Mouse (Mus musculus) kidney, embryonic 14.5 days (tissue): ENCODE measurements around the gene Angptl4. TPM values are rescaled to one million over a fixed set of nuclear protein-coding genes. Genes with fewer than 3 reads are reported as not detected.

ENCODE experiments used
- ATAC-seq: fragments of 200-750 bp; cut with Nextera tagmentation; 2 replicates; pipeline ENCODE4 v1.8.0; 2017; ENCODE audit warnings: moderate number of reproducible peaks, mild to moderate bottlenecking, moderate TSS enrichment, moderate library complexity; ENCODE audit not compliant: low FRiP score, low TSS enrichment
- H3K27ac ChIP-seq: fragments of 300-500 bp; sonication (generic); 2 replicates; pipeline ENCODE4 v1.5.1; 2014; ENCODE audit warnings: low read depth, mild to moderate bottlenecking, low read length, moderate library complexity, mixed read lengths
- H3K27me3 ChIP-seq: fragments of 300-500 bp; sonication (generic); 2 replicates; pipeline ENCODE4 v1.6.1; 2014; ENCODE audit warnings: mild to moderate bottlenecking, low read length; ENCODE audit not compliant: control insufficient read depth, insufficient read depth
- H3K36me3 ChIP-seq: fragments of 300-500 bp; sonication (generic); 2 replicates; pipeline ENCODE4 v1.6.1; 2014; ENCODE audit warnings: low read length, mixed read lengths; ENCODE audit not compliant: control insufficient read depth, insufficient read depth
- H3K4me1 ChIP-seq: fragments of 300-500 bp; sonication (generic); 2 replicates; pipeline ENCODE4 v1.6.1; 2014; ENCODE audit warnings: low read length, mixed read lengths; ENCODE audit not compliant: control insufficient read depth, insufficient read depth
- H3K4me2 ChIP-seq: fragments of 300-500 bp; sonication (generic); replicated peaks from 2 replicates; pipeline ENCODE4 v1.6.1; 2014; ENCODE audit warnings: low read depth, mild to moderate bottlenecking, low read length
- H3K4me3 ChIP-seq: fragments of 300-500 bp; sonication (generic); 2 replicates; pipeline ENCODE4 v1.5.1; 2014; ENCODE audit warnings: mild to moderate bottlenecking, low read length
- H3K9ac ChIP-seq: fragments of 300-500 bp; sonication (generic); 2 replicates; pipeline ENCODE4 v1.6.1; 2014; ENCODE audit warnings: low read depth, mild to moderate bottlenecking, low read length, moderate library complexity
- H3K9me3 ChIP-seq: fragments of 300-500 bp; sonication (generic); 2 replicates; pipeline ENCODE4 v1.6.1; 2016; ENCODE audit warnings: low read length; ENCODE audit not compliant: control insufficient read depth
- WGBS: fragments of 180-500 bp; shearing (Covaris S2); extraction: QIAGEN DNeasy Blood & Tissue Kit; methylation state at CpG from one replicate; pipeline ENCODE4 v1.1.7; 2014; 5-methylcytosine and 5-hydroxymethylcytosine counted together
- polyA plus RNA-seq: library from polyadenylated mRNA; unstranded; fragments of >200 nt; fragmentation: Nextera tagmentation; extraction: Ambion mirVana; gene quantifications from 2 replicates; pipeline ENCODE4 v1.2.1, GENCODE M21; 2014

The Angptl4 gene
- polyA plus RNA-seq, 1 experiment from 2014 or later = 18.4 TPM

GRCm38 (mm10) chr17:33822436-33822959 lies 40.9 kb upstream of the Angptl4 start:
- H3K36me3 ChIP-seq = peaks cover 52% of the 10 kb centered on the region
- 82% methylated on average over 1 of the region's 1 CpGs for WGBS
- no peak for ATAC-seq
- no peak overlapping the region for H3K9ac ChIP-seq
- H3K4me1 ChIP-seq = peaks cover 33% of the 10 kb centered on the region
- H3K4me2 ChIP-seq = 0 out of 2 replicates have a peak overlapping the region, but pooled peaks have one; percentile 96
- no peak overlapping the region; the same call in 1 of the 2 replicates for H3K4me3 ChIP-seq
- no peaks in the 10 kb centered on the region for H3K27me3 ChIP-seq
- H3K9me3 ChIP-seq = no peaks in the 10 kb centered on the region
- H3K27ac ChIP-seq = no peak overlapping the region

DNA sequence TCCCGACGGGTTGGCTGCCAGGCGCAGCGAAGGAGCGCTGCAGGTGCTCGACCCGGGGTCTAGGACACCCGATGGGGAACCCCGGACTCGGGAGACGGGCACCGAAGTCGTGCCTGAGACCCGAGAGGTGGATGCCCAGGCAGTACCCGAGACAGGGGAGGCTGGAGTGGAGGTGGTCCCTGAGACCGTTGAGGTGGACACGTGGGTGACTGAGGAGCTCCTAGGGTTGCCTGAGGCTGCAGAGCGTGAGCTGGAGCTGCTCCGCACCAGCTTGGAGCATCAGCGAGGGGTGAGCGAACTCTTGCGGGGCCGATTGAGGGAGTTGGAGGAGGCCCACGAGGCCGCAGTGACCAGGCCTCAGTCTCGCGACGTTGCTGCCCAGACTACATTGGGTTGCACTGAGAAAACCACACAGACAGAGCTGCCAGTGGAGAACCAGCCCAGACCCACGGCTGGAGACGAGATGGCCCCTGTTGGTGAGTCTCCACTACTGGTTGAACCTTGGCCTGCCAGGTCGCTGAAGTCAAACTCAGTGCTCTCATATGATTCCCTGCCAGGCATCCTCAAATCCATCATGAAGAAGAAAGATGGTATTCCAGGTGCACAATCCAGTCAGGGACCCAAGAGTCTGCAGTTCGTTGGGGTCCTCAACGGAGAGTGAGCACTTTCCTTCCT lies 36.5 kb upstream of the Angptl4 start:
- peak; percentile 47 for ATAC-seq
- Histone ChIP-seq H3K9me3 (no peaks in the 10 kb centered on the region), H3K36me3 (peaks cover 45% of the 10 kb centered on the region), H3K4me2 (peak overlapping the region; percentile 80), H3K4me3 (peak overlapping the region; percentile 58), H3K27ac (peak overlapping the region; percentile 89), H3K27me3 (no peaks in the 10 kb centered on the region), H3K4me1 (peaks cover 31% of the 10 kb centered on the region), H3K9ac (peak overlapping the region; percentile 82)
- WGBS = 11% methylated on average over 33 of the region's 33 CpGs

DNA sequence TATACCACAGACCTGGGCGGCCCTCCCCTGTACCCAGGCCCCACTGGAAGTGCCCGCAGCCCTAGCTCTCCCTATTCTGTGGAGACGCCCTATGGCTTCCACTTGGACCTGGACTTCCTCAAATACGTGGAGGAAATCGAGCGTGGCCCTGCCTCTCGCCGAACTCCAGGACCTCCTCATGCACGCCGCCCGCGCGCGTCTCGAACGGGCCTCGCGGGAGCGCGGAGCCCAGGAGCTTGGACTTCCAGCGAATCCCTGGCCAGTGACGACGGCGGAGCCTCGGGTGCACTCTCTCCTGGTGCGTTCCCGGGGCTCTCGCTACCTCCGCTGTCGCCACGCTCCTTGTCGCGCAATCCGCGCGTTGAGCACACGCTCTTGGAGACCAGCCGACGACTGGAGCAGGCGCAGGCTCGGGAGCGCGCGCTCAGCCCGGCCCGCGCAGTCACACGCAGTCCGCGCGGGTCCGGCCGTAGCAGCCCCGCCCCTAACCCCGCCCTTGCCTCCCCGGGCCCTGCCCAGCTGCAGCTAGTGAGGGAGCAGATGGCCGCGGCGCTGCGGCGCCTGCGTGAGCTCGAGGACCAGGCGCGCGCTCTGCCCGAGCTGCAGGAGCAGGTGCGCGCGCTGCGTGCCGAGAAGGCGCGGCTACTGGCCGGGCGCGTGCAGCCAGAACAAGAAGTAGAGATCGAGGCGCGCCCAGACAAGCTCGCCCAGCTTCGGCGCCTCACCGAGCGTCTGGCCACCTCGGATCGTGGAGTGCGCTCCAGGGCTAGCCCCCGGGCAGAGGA lies 35.7 kb upstream of the Angptl4 start:
- Histone ChIP-seq H3K27ac (peak overlapping the region; percentile 89), H3K36me3 (peaks cover 38% of the 10 kb centered on the region), H3K9ac (peak overlapping the region; percentile 82), H3K4me1 (peaks cover 33% of the 10 kb centered on the region), H3K9me3 (no peaks in the 10 kb centered on the region), H3K4me2 (peak overlapping the region; percentile 80), H3K27me3 (no peaks in the 10 kb centered on the region), H3K4me3 (peak overlapping the region; percentile 58)
- ATAC-seq = peak; percentile 97
- WGBS = under 1% methylated on average over 74 of the region's 89 CpGs

GRCm38 (mm10) chr17:33816612-33817011 lies 35.0 kb upstream of the Angptl4 start:
- Histone ChIP-seq H3K27me3 (no peaks in the 10 kb centered on the region), H3K9ac (no peak overlapping the region; the same call in 1 of the 2 replicates), H3K9me3 (no peaks in the 10 kb centered on the region), H3K27ac (peak overlapping the region; percentile 89), H3K4me1 (peaks cover 30% of the 10 kb centered on the region), H3K4me2 (peak overlapping the region; percentile 80), H3K36me3 (peaks cover 30% of the 10 kb centered on the region), H3K4me3 (peak overlapping the region; percentile 58)
- 58% methylated on average over 5 of the region's 5 CpGs for WGBS
- ATAC-seq = no peak

DNA sequence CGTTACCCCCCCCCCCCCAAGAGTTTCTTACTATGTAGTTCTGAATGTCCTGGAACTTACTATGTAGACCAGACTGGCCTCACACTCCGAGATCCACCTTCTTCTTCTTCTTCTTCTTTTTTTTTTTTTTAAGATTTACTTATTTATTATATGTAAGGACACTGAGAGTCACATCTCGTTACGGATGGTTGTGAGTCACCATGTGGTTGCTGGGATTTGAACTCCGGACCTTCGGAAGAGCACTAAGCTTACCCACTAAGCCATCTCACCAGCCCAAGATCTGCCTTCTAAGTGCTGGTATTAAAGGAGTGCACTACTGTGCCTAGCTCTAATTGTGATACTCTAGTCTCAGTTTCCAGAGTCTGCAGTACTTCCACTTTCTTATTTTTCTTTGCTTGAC lies 33.8 kb upstream of the Angptl4 start:
- no peak overlapping the region for H3K9ac ChIP-seq
- no peaks in the 10 kb centered on the region for H3K27me3 ChIP-seq
- ATAC-seq = no peak
- peaks cover 26% of the 10 kb centered on the region for H3K4me1 ChIP-seq
- H3K4me2 ChIP-seq = no peak overlapping the region
- no peak overlapping the region for H3K4me3 ChIP-seq
- no peaks in the 10 kb centered on the region for H3K9me3 ChIP-seq
- H3K36me3 ChIP-seq = peaks cover 18% of the 10 kb centered on the region
- 87% methylated on average over 6 of the region's 6 CpGs for WGBS
- H3K27ac ChIP-seq = no peak overlapping the region

DNA sequence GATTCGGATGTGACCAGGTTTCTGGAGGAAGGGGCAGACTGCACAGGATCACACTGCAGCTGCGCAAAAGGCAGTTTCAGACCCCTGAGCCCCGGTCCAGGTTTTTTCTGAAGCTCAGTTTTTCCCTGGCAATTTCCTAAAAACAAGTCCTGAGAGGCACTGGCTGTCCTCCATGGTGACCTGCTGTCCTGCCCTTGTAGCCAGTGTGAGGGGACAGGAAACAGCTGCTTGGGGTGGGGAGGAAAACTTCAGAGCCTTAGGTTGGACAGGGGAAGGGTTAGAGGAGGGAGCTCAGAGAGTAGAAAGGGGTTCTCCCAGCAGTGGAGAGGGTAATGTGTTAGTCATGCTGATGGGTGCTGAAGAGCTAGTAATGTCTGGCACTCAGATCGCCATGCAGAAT lies 31.4 kb upstream of the Angptl4 start:
- H3K4me3 ChIP-seq = no peak overlapping the region
- H3K36me3 ChIP-seq = no peaks in the 10 kb centered on the region
- peaks cover 19% of the 10 kb centered on the region for H3K4me1 ChIP-seq
- no peaks in the 10 kb centered on the region for H3K9me3 ChIP-seq
- no peaks in the 10 kb centered on the region for H3K27me3 ChIP-seq
- no peak for ATAC-seq
- WGBS = 38% methylated on average over 4 of the region's 4 CpGs
- no peak overlapping the region for H3K9ac ChIP-seq
- H3K4me2 ChIP-seq = peak overlapping the region; percentile 0; the same call in 1 of the 2 replicates
- H3K27ac ChIP-seq = no peak overlapping the region; the same call in 1 of the 2 replicates

DNA sequence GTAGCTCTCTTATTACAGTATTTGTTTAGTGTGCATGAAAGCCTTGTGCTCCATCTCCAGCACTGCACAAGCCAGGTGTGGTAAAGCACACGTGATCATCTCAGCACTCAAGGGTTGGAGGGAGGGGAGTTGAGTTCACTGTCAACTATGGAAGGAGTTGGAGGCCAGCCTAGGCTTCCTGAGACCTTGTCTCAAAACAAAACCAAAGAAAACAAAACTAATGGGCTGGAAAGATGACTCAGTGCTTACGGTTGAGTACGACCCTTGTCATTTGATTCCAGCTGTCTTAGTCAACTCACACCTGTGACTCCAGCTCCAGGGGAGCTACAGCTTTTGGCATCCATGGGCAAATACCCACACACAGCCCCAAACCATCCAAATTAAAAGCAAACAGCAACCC lies 30.8 kb upstream of the Angptl4 start:
- Histone ChIP-seq H3K27ac (no peak overlapping the region; the same call in 1 of the 2 replicates), H3K9ac (no peak overlapping the region), H3K4me1 (peaks cover 16% of the 10 kb centered on the region), H3K4me2 (peak overlapping the region; percentile 0; the same call in 1 of the 2 replicates), H3K4me3 (no peak overlapping the region), H3K27me3 (no peaks in the 10 kb centered on the region), H3K9me3 (no peaks in the 10 kb centered on the region), H3K36me3 (no peaks in the 10 kb centered on the region)
- no peak for ATAC-seq
- 11% methylated on average over 3 of the region's 3 CpGs for WGBS

GRCm38 (mm10) chr17:33811142-33811516 lies 29.5 kb upstream of the Angptl4 start:
- no peaks in the 10 kb centered on the region for H3K27me3 ChIP-seq
- H3K27ac ChIP-seq = peak overlapping the region; percentile 71; the same call in 1 of the 2 replicates
- no peaks in the 10 kb centered on the region for H3K9me3 ChIP-seq
- peak overlapping the region; percentile 65; the same call in 1 of the 2 replicates for H3K9ac ChIP-seq
- H3K4me3 ChIP-seq = peak overlapping the region; percentile 58
- H3K4me1 ChIP-seq = peaks cover 12% of the 10 kb centered on the region
- ATAC-seq = no peak
- no peaks in the 10 kb centered on the region for H3K36me3 ChIP-seq
- WGBS = 13% methylated on average over 7 of the region's 7 CpGs
- peak overlapping the region; percentile 89 for H3K4me2 ChIP-seq
